Mouse (Mus musculus) bone marrow, adult 2 months (tissue): ENCODE measurements at regions not wholly inside any gene's neighbourhood (a gene's known extent, or its start where the extent isn't known, plus 50 kb on each side); places are given as distances from the start of the nearest gene placed in this dataset.

Source experiments
- CTCF ChIP-seq: fragments of 200-500 bp; IDR thresholded peaks from 2 replicates; pipeline ENCODE4 v1.5.1; 2011; ENCODE audit warnings: low read length, control low read depth; ENCODE audit not compliant: control insufficient read depth, insufficient read depth
- POLR2A ChIP-seq: fragments of 200-500 bp; IDR thresholded peaks from 2 replicates; pipeline ENCODE4 v1.6.1; 2011; ENCODE audit warnings: low read depth, mild to moderate bottlenecking, control low read depth, low read length, borderline replicate concordance; ENCODE audit not compliant: control insufficient read depth

- TF ChIP-seq CTCF, result no peak
- TF ChIP-seq POLR2A, result no peak
These were observed 78.8 kb upstream of the Acsl4 start for GRCm38 (mm10) chrX:142469048-142469634.
